8 mouse cellular contexts compared by ENCODE assay signal in genomic region chr6:30736864-30737547, GRCm38 (mm10). TPM values are rescaled to one million over a fixed set of nuclear protein-coding genes. Genes with fewer than 3 reads are reported as not detected.
DNase-seq lines count a peak whose midpoint lies in the region; ATAC-seq and TF ChIP-seq lines count a peak whose summit lies in the region.

No protein-coding gene starts in this region.

- H3K27ac ChIP-seq in embryonic facial prominence, embryonic 13.5 days = peak overlapping the region; percentile 85
- H3K27ac ChIP-seq in kidney, adult 2 months (ENCODE audit: insufficient read depth, low read depth, low read length) = no peak overlapping the region
- peak overlapping the region; percentile 95 for H3K27ac ChIP-seq in limb, embryonic 12.5 days
- peak overlapping the region; percentile 86 for H3K27ac ChIP-seq in midbrain, embryonic 14.5 days (replicated peaks; ENCODE audit: low read depth, low read length)
- peak overlapping the region; percentile 77 for H3K27ac ChIP-seq in stomach, embryonic 15.5 days

- peak overlapping the region; percentile 80 for H3K9ac ChIP-seq in embryonic facial prominence, embryonic 13.5 days
- peak overlapping the region; percentile 85 for H3K9ac ChIP-seq in limb, embryonic 12.5 days (replicated peaks)
- H3K9ac ChIP-seq in midbrain, embryonic 14.5 days (replicated peaks; ENCODE audit: low read length) = peak overlapping the region; percentile 73
- no peak overlapping the region for H3K9ac ChIP-seq in stomach, embryonic 15.5 days

- no peaks in the 10 kb centered on the region for H3K36me3 ChIP-seq in megakaryocyte, embryonic 14.5 days (replicated peaks; ENCODE audit: low read length)
- peaks cover 13% of the 10 kb centered on the region; the same call in 1 of the 2 replicates for H3K36me3 ChIP-seq in embryonic facial prominence, embryonic 13.5 days
- H3K36me3 ChIP-seq in kidney, adult 2 months (ENCODE audit: control insufficient read depth, insufficient read depth, low read length) = no peaks in the 10 kb centered on the region
- H3K36me3 ChIP-seq in limb, embryonic 12.5 days = peaks cover 31% of the 10 kb centered on the region
- H3K36me3 ChIP-seq in midbrain, embryonic 14.5 days (ENCODE audit: control insufficient read depth, insufficient read depth, low read length) = peaks cover under 1% of the 10 kb centered on the region
- H3K36me3 ChIP-seq in stomach, embryonic 15.5 days = no peaks in the 10 kb centered on the region

- WGBS in embryonic facial prominence, embryonic 13.5 days = 50% methylated on average over 29 of the region's 29 CpGs
- WGBS in kidney, adult 2 months = 53% methylated on average over 29 of the region's 29 CpGs
- 49% methylated on average over 29 of the region's 29 CpGs for WGBS in limb, embryonic 12.5 days
- 47% methylated on average over 29 of the region's 29 CpGs for WGBS in midbrain, embryonic 14.5 days
- 57% methylated on average over 29 of the region's 29 CpGs for WGBS in stomach, embryonic 15.5 days

- peaks cover 60% of the 10 kb centered on the region for H3K9me3 ChIP-seq in megakaryocyte, embryonic 14.5 days
- H3K9me3 ChIP-seq in embryonic facial prominence, embryonic 13.5 days = peaks cover 49% of the 10 kb centered on the region
- peaks cover 71% of the 10 kb centered on the region for H3K9me3 ChIP-seq in limb, embryonic 12.5 days
- H3K9me3 ChIP-seq in midbrain, embryonic 14.5 days (ENCODE audit: control insufficient read depth, low read length) = peaks cover 40% of the 10 kb centered on the region
- peaks cover 17% of the 10 kb centered on the region; the same call in 1 of the 2 replicates for H3K9me3 ChIP-seq in stomach, embryonic 15.5 days

- H3K4me1 ChIP-seq in megakaryocyte, embryonic 14.5 days = peaks cover 33% of the 10 kb centered on the region
- H3K4me1 ChIP-seq in embryonic facial prominence, embryonic 13.5 days = peaks cover 24% of the 10 kb centered on the region
- H3K4me1 ChIP-seq in kidney, adult 2 months (ENCODE audit: control insufficient read depth, insufficient read depth, low read length) = no peaks in the 10 kb centered on the region
- H3K4me1 ChIP-seq in limb, embryonic 12.5 days (replicated peaks) = peaks cover 19% of the 10 kb centered on the region
- peaks cover 13% of the 10 kb centered on the region for H3K4me1 ChIP-seq in midbrain, embryonic 14.5 days (ENCODE audit: control insufficient read depth, insufficient read depth, low read length)
- H3K4me1 ChIP-seq in stomach, embryonic 15.5 days = no peaks in the 10 kb centered on the region

- H3K27me3 ChIP-seq in megakaryocyte, embryonic 14.5 days (replicated peaks) = peaks cover 72% of the 10 kb centered on the region
- no peaks in the 10 kb centered on the region for H3K27me3 ChIP-seq in embryonic facial prominence, embryonic 13.5 days
- no peaks in the 10 kb centered on the region for H3K27me3 ChIP-seq in kidney, adult 2 months (replicated peaks; ENCODE audit: control insufficient read depth, insufficient read depth, low read length)
- H3K27me3 ChIP-seq in limb, embryonic 12.5 days = no peaks in the 10 kb centered on the region
- H3K27me3 ChIP-seq in midbrain, embryonic 14.5 days (ENCODE audit: control insufficient read depth, insufficient read depth, low read length) = no peaks in the 10 kb centered on the region
- no peaks in the 10 kb centered on the region for H3K27me3 ChIP-seq in stomach, embryonic 15.5 days (replicated peaks)

- TF ChIP-seq POLR2A in kidney, adult 2 months (IDR thresholded peaks at IDR 0.05; ENCODE audit: low read depth, low read length) = no peak

- H3K4me3 ChIP-seq in megakaryocyte, embryonic 14.5 days (replicated peaks) = peak overlapping the region; percentile 89
- H3K4me3 ChIP-seq in embryonic facial prominence, embryonic 13.5 days = peak overlapping the region; percentile 59
- H3K4me3 ChIP-seq in kidney, adult 2 months (ENCODE audit: insufficient read depth, low read depth, low read length) = peak overlapping the region; percentile 46; the same call in 1 of the 2 replicates
- peak overlapping the region; percentile 60 for H3K4me3 ChIP-seq in limb, embryonic 12.5 days (replicated peaks)
- peak overlapping the region; percentile 58 for H3K4me3 ChIP-seq in midbrain, embryonic 14.5 days (replicated peaks; ENCODE audit: low read depth, low read length)
- H3K4me3 ChIP-seq in stomach, embryonic 15.5 days (replicated peaks) = peak overlapping the region; percentile 55

- peak; percentile 72 to 75 for DNase-seq in heart, adult 18-20 months
- peak; percentile 66 for DNase-seq in kidney, adult 2 months
- DNase-seq in midbrain, embryonic 14.5 days = peak; percentile 91

- TF ChIP-seq CTCF in kidney, adult 2 months (conservative IDR thresholded peaks at IDR 0.05; ENCODE audit: insufficient read depth, insufficient read length, low read depth, low read length) = peak; percentile 56

- ATAC-seq in megakaryocyte, adult 5-6 weeks (ENCODE audit: poor library complexity, severe bottlenecking) = no peak
- ATAC-seq in embryonic facial prominence, embryonic 13.5 days (ENCODE audit: insufficient number of reproducible peaks, insufficient read depth, low FRiP score, low TSS enrichment, low read depth) = peak; percentile 61; the same call in 1 of the 2 replicates
- ATAC-seq in limb, embryonic 12.5 days (ENCODE audit: insufficient number of reproducible peaks, insufficient read depth, low FRiP score, low TSS enrichment, low read depth) = peak; percentile 30; the same call in 1 of the 2 replicates
- peak; percentile 64; the same call in 1 of the 2 replicates for ATAC-seq in midbrain, embryonic 14.5 days (ENCODE audit: low FRiP score, low TSS enrichment)
- ATAC-seq in stomach, embryonic 15.5 days (ENCODE audit: insufficient read depth, low FRiP score, low read depth) = peak; percentile 61; the same call in 1 of the 2 replicates

- peak overlapping the region; percentile 65 for H3K4me2 ChIP-seq in embryonic facial prominence, embryonic 13.5 days
- H3K4me2 ChIP-seq in limb, embryonic 12.5 days = peak overlapping the region; percentile 66
- peak overlapping the region; percentile 65 for H3K4me2 ChIP-seq in midbrain, embryonic 14.5 days (ENCODE audit: low read length)
- peak overlapping the region; percentile 56 for H3K4me2 ChIP-seq in stomach, embryonic 15.5 days

RNA-seq across cellular contexts. Expression of gene Mest, which starts 13.7 kb away (rescaled TPM):
- polyA plus RNA-seq in megakaryocyte, embryonic 14.5 days (2012; ENCODE audit: insufficient read depth, low replicate concordance) = 48.4 and 174 TPM in 2 replicates
- total RNA-seq in megakaryocyte, adult 5-6 weeks (2015) = not detected in 2 replicates
- total RNA-seq in megakaryocyte, adult 5-6 weeks (2017) = 0.07 and 0.20 TPM in 2 replicates
- 874 and 912 TPM in 2 replicates for polyA plus RNA-seq in embryonic facial prominence, embryonic 13.5 days (2015; fragmentation: Nextera tagmentation; extraction: Ambion mirVana)
- 1 to 10 TPM; 5.4 to 6.8 TPM for total RNA-seq in heart, adult 18-20 months (2021)
- 8.4 and 16.5 TPM in 2 replicates for polyA plus RNA-seq in kidney, adult 2 months (2012; rRNA removed)
- polyA plus RNA-seq in limb, embryonic 12.5 days (2016; fragmentation: Nextera tagmentation; extraction: Ambion mirVana) = 1,412 and 1,630 TPM in 2 replicates
- polyA plus RNA-seq in midbrain, embryonic 14.5 days (2014; fragmentation: Nextera tagmentation; extraction: Ambion mirVana) = 297 and 402 TPM in 2 replicates
- polyA plus RNA-seq in stomach, embryonic 15.5 days (2015; fragmentation: Nextera tagmentation; extraction: Ambion mirVana) = 780 and 950 TPM in 2 replicates

RNA-seq across cellular contexts. Expression of gene Cep41, which starts 43.5 kb away (rescaled TPM):
- 13.1 and 15.8 TPM in 2 replicates for polyA plus RNA-seq in megakaryocyte, embryonic 14.5 days (2012; ENCODE audit: insufficient read depth, low replicate concordance)
- 3.5 and 6.0 TPM in 2 replicates for total RNA-seq in megakaryocyte, adult 5-6 weeks (2015)
- total RNA-seq in megakaryocyte, adult 5-6 weeks (2017) = 2.0 and 3.1 TPM in 2 replicates
- polyA plus RNA-seq in embryonic facial prominence, embryonic 13.5 days (2015; fragmentation: Nextera tagmentation; extraction: Ambion mirVana) = 23.4 and 23.9 TPM in 2 replicates
- 1 to 10 TPM; 1.3 to 1.5 TPM for total RNA-seq in heart, adult 18-20 months (2021)
- polyA plus RNA-seq in kidney, adult 2 months (2012; rRNA removed) = 2.6 and 2.9 TPM in 2 replicates
- polyA plus RNA-seq in limb, embryonic 12.5 days (2016; fragmentation: Nextera tagmentation; extraction: Ambion mirVana) = 51.1 and 53.5 TPM in 2 replicates
- 13.3 and 14.2 TPM in 2 replicates for polyA plus RNA-seq in midbrain, embryonic 14.5 days (2014; fragmentation: Nextera tagmentation; extraction: Ambion mirVana)
- polyA plus RNA-seq in stomach, embryonic 15.5 days (2015; fragmentation: Nextera tagmentation; extraction: Ambion mirVana) = 10.0 and 11.5 TPM in 2 replicates
